Mouse (Mus musculus) liver, embryonic 16.5 days (tissue): Measurements from ENCODE around the gene Mdn1. TPM values are rescaled to one million over a fixed set of nuclear protein-coding genes. Genes with fewer than 3 reads are reported as not detected.
A peak's percentile ranks its signal among the peaks of the same experiment; 100 is the strongest.

Source experiments
- ATAC-seq: fragments of 200-750 bp; cut with Nextera tagmentation; 2 replicates; pipeline ENCODE4 v1.8.0; 2017; ENCODE audit warnings: low read depth, mild to moderate bottlenecking, moderate number of reproducible peaks, moderate library complexity
- H3K27ac ChIP-seq: fragments of 300-500 bp; sonication (generic); 2 replicates; pipeline ENCODE4 v1.5.1; 2014; ENCODE audit warnings: mild to moderate bottlenecking, low read length
- H3K27me3 ChIP-seq: fragments of 300-500 bp; sonication (generic); 2 replicates; pipeline ENCODE4 v1.6.1; 2014; ENCODE audit warnings: low read depth, low read length, mixed read lengths; ENCODE audit not compliant: control insufficient read depth, insufficient read depth
- H3K36me3 ChIP-seq: fragments of 300-500 bp; sonication (generic); 2 replicates; pipeline ENCODE4 v1.6.1; 2014; ENCODE audit warnings: mild to moderate bottlenecking; ENCODE audit not compliant: control insufficient read depth, insufficient read depth
- H3K4me1 ChIP-seq: fragments of 300-500 bp; sonication (generic); 2 replicates; pipeline ENCODE4 v1.6.1; 2014; ENCODE audit warnings: low read depth, low read length, mixed read lengths; ENCODE audit not compliant: control insufficient read depth
- H3K4me2 ChIP-seq: fragments of 300-500 bp; sonication (generic); 2 replicates; pipeline ENCODE4 v1.6.1; 2014; ENCODE audit warnings: low read depth, low read length, mixed read lengths
- H3K4me3 ChIP-seq: fragments of 300-500 bp; sonication (generic); 2 replicates; pipeline ENCODE4 v1.5.1; 2014; ENCODE audit warnings: low read depth, mild to moderate bottlenecking, low read length
- H3K9ac ChIP-seq: fragments of 300-500 bp; sonication (generic); 2 replicates; pipeline ENCODE4 v1.6.1; 2014; ENCODE audit warnings: low read depth, low read length
- H3K9me3 ChIP-seq: fragments of 300-500 bp; sonication (generic); replicated peaks from 2 replicates; pipeline ENCODE4 v1.6.1; 2016; ENCODE audit warnings: low read length; ENCODE audit not compliant: control insufficient read depth
- WGBS: fragments of 180-500 bp; shearing (Covaris S2); extraction: QIAGEN DNeasy Blood & Tissue Kit; methylation state at CpG from one replicate; pipeline ENCODE4 v1.1.7; 2014; ENCODE audit not compliant: insufficient replicate concordance; 5-methylcytosine and 5-hydroxymethylcytosine counted together
- polyA plus RNA-seq: library from polyadenylated mRNA; unstranded; fragments of >200 nt; fragmentation: Nextera tagmentation; extraction: Ambion mirVana; gene quantifications from 2 replicates; pipeline ENCODE4 v1.2.1, GENCODE M21; 2015

Mdn1 gene
- polyA plus RNA-seq, 1 experiment from 2014 or later: 3.1 TPM

DNA sequence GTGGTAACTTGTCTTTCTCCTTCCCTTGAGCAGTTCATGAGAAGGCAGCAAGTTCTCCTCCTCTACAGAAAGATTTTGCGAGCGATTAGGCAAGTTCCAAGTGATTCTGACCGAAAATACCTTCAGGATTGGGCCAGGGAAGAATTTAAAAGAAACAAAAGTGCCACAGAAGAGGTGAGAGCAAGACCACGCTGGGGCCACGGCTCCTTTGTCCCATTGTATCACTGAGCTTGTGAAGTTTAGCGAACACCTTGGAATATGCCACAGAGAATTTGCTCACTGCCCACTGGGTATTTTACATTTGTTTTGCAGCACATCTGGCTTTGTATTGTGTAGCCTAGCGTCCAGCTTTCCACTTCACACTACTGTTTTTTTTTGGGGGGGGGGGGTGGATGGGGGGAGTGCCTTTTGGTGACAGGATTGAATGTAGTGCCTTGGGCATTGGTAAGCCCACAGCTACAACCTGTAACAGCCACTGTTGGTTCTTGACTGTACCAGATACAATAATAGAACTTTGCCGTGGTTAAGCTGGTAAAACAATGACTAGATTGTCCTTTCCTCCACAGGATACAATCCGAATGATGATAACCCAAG, 143.8 kb downstream of the Mdn1 start:
- Histone ChIP-seq H3K4me3 (peak overlapping the region; percentile 91), H3K36me3 (no peaks in the 10 kb centered on the region), H3K4me1 (peaks cover 5% of the 10 kb centered on the region), H3K9ac (peak overlapping the region; percentile 90), H3K4me2 (peak overlapping the region; percentile 67), H3K27me3 (no peaks in the 10 kb centered on the region), H3K9me3 (no peaks in the 10 kb centered on the region), H3K27ac (peak overlapping the region; percentile 99)
- no peak for ATAC-seq
- 5% methylated on average over 9 of the region's 9 CpGs for WGBS

DNA sequence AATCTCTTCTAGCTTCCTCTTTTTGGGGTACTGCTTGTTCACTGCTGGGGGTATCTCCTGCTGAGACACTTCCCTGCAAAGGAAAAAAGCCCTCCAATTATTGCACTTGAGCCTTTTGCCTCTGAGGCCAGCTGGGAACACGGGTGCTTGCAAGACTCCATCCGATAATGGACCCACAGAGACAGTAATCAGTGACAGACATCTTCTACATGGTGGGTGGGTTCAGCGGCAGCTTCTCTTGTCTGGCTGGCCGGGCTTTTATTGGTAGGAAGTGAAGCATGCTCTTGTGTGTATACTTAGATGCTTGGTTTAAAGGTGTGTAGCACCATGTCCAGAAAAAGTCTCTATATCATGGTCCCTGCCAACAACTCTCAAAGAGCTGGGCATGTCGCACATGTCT, 160.6 kb downstream of the Mdn1 start:
- Histone ChIP-seq H3K9me3 (no peaks in the 10 kb centered on the region), H3K4me2 (no peak overlapping the region), H3K27ac (no peak overlapping the region), H3K4me3 (no peak overlapping the region), H3K4me1 (no peaks in the 10 kb centered on the region; the same call in none of the 2 replicates), H3K36me3 (no peaks in the 10 kb centered on the region), H3K9ac (no peak overlapping the region), H3K27me3 (no peaks in the 10 kb centered on the region)
- WGBS: 42% methylated on average over 5 of the region's 5 CpGs
- ATAC-seq: no peak; the same call in 1 of the 2 replicates

DNA sequence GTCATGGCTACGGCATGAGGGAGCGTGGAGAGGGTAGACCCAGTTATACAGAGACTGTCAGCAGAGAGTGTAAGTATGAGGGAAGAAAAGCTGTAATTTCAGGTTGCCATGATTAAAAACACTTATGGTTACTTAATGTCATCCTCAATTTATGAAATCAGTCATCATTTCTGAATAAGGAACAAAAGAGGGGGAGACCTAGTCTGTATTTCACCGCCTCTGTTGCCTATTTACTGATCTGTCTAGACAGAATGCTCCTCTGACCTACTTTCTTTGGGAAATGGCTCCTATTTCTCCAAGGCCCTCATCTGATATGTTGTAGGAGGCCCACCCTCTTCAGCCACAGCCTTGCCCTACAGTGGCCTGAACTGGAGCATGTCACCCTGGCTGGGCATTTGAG, 163.8 kb downstream of the Mdn1 start:
- Histone ChIP-seq H3K36me3 (no peaks in the 10 kb centered on the region), H3K9me3 (no peaks in the 10 kb centered on the region), H3K4me3 (no peak overlapping the region), H3K27me3 (no peaks in the 10 kb centered on the region), H3K4me1 (no peaks in the 10 kb centered on the region; the same call in none of the 2 replicates), H3K27ac (no peak overlapping the region), H3K9ac (no peak overlapping the region), H3K4me2 (no peak overlapping the region)
- WGBS: 81% methylated on average over 3 of the region's 3 CpGs
- no peak for ATAC-seq

DNA sequence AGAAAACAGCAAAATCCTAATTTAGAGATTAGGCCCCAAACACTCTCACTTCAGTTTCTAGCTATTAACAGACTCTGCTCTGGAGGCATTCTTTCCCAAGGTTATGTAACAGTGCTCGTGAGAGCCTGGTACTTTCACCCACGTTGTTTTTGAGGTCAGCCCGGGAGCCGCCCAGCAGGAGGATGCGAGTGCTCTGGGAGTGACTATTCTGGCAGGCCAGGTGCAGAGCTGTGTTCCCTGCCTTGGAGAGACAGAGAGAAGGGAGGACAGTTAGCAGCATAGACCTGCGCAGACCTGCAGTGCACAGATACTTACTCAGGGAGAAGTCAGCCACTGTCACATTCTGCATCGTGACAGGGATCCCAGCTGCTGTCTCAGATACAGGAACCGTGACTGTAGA, 167.3 kb downstream of the Mdn1 start:
- H3K36me3 ChIP-seq: no peaks in the 10 kb centered on the region
- H3K27me3 ChIP-seq: no peaks in the 10 kb centered on the region
- H3K4me3 ChIP-seq: no peak overlapping the region
- no peak overlapping the region for H3K4me2 ChIP-seq
- 51% methylated on average over 8 of the region's 8 CpGs for WGBS
- ATAC-seq: no peak; the same call in 1 of the 2 replicates
- peaks cover 14% of the 10 kb centered on the region for H3K4me1 ChIP-seq
- H3K27ac ChIP-seq: no peak overlapping the region
- H3K9ac ChIP-seq: no peak overlapping the region
- no peaks in the 10 kb centered on the region for H3K9me3 ChIP-seq

Other genes with a start within 250 kb of the Mdn1 start
- gene Gja10, start 54.4 kb upstream of the Mdn1 start, polyA plus RNA-seq: not detected in 2 replicates
- 20.8 and 23.7 TPM in 2 replicates for gene Casp8ap2, start 41.7 kb upstream of the Mdn1 start, polyA plus RNA-seq
- gene Lyrm2, start 143.1 kb downstream of the Mdn1 start, polyA plus RNA-seq: 28.8 and 29.4 TPM in 2 replicates